Mouse (Mus musculus) cortical plate, adult 2 months (tissue): Measurements from ENCODE around the gene Adsl. TPM values are rescaled to one million over a fixed set of nuclear protein-coding genes. Genes with fewer than 3 reads are reported as not detected.

ENCODE experiments used
- H3K27ac ChIP-seq: fragments of 200-500 bp; 2 replicates; pipeline ENCODE4 v1.5.1; 2012; ENCODE audit warnings: low read length, control low read depth, inconsistent platforms; ENCODE audit not compliant: insufficient read depth
- H3K4me1 ChIP-seq: fragments of 200-500 bp; 2 replicates; pipeline ENCODE4 v1.6.1; 2011; ENCODE audit warnings: low read length; ENCODE audit not compliant: control insufficient read depth, insufficient read depth
- H3K4me3 ChIP-seq: fragments of 200-500 bp; 2 replicates; pipeline ENCODE4 v1.5.1; 2011; ENCODE audit warnings: mild to moderate bottlenecking, low read length, control low read depth; ENCODE audit not compliant: insufficient read depth
- CTCF ChIP-seq: fragments of 200-500 bp; IDR thresholded peaks from 2 replicates; pipeline ENCODE4 v1.5.1; 2011; ENCODE audit warnings: mild to moderate bottlenecking, control low read depth, low read length; ENCODE audit not compliant: insufficient read depth; ENCODE audit errors: extremely low read depth
- POLR2A ChIP-seq: fragments of 200-500 bp; IDR thresholded peaks from 2 replicates; pipeline ENCODE4 v1.6.1; 2011; ENCODE audit warnings: mild to moderate bottlenecking, low read length, control low read depth; ENCODE audit not compliant: insufficient read depth; ENCODE audit errors: extremely low read depth
- polyA plus RNA-seq: library from polyadenylated mRNA; depleted of rRNA; stranded (reverse); fragments of >200 nt; gene quantifications from 2 replicates; pipeline ENCODE4 v1.2.3, GENCODE M21; 2012; rRNA removed

The Adsl gene
- polyA plus RNA-seq, 1 experiment, result 52.3 TPM

GRCm38 (mm10) chr15:81013186-81013585 lies 64.9 kb downstream of the Adsl start:
- peaks cover 10% of the 10 kb centered on the region for H3K4me1 ChIP-seq
- H3K27ac ChIP-seq, result no peak overlapping the region
- no peak overlapping the region for H3K4me3 ChIP-seq
- TF ChIP-seq POLR2A, result no peak

- Histone ChIP-seq H3K4me1 (peaks cover 9% of the 10 kb centered on the region), H3K27ac (peak overlapping the region; percentile 76; the same call in 1 of the 2 replicates), H3K4me3 (no peak overlapping the region)
- no peak for TF ChIP-seq POLR2A
- TF ChIP-seq CTCF, result no peak
Observed at GRCm38 (mm10) chr15:81015068-81015744, 66.9 kb downstream of the Adsl start.

GRCm38 (mm10) chr15:81016488-81016887 lies 68.2 kb downstream of the Adsl start:
- TF ChIP-seq POLR2A (no peak), CTCF (no peak)
- H3K27ac ChIP-seq, result 0 out of 2 replicates have a peak overlapping the region, but pooled peaks have one; percentile 17
- H3K4me1 ChIP-seq, result peaks cover 9% of the 10 kb centered on the region
- H3K4me3 ChIP-seq, result no peak overlapping the region

- H3K4me3 ChIP-seq, result no peak overlapping the region
- no peak for TF ChIP-seq POLR2A
- no peak for TF ChIP-seq CTCF
- no peak overlapping the region for H3K27ac ChIP-seq
- peaks cover 9% of the 10 kb centered on the region for H3K4me1 ChIP-seq
Observed at GRCm38 (mm10) chr15:81017308-81017707, 69.0 kb downstream of the Adsl start.

Other genes with a start within 250 kb of the Adsl start
- 20.5 and 44.2 TPM in 2 replicates for gene Tnrc6b, start 237.2 kb upstream of the Adsl start, polyA plus RNA-seq
- gene Sgsm3, start 29.3 kb downstream of the Adsl start, polyA plus RNA-seq, result 89.4 and 97.4 TPM in 2 replicates
- gene Mrtfa, start 242.3 kb downstream of the Adsl start, polyA plus RNA-seq, result 30.9 and 38.0 TPM in 2 replicates